Mouse (Mus musculus): Measurements from ENCODE around the gene Lamc2. TPM values are rescaled to one million over a fixed set of nuclear protein-coding genes. Genes with fewer than 3 reads are reported as not detected.

The Lamc2 gene
- total RNA-seq, 1 experiment from 2014 or later: not detected

DNA sequence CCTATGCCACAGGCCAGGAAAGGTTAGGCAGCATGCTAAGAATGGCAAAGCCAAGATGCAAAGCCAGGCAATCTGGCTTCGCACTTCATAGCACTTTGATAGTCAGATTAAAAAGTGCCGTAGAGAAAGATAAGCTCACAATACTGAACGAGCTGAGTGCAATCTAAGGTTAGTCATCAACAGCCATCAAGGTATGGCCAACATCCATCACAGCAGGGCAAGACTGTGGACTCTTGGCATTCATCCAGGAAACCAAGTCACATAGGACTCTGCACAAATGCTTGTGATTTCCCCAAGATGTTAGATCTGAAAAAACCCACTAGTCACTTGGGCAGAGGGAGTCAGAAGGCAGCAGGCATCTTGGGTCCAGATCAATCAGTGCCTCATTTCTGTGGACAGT, 1.8 kb upstream of the Lamc2 start:
- ATAC-seq (replicated peaks; ENCODE audit: insufficient number of reproducible peaks, low FRiP score, low TSS enrichment, poor library complexity, severe bottlenecking): no peak

DNA sequence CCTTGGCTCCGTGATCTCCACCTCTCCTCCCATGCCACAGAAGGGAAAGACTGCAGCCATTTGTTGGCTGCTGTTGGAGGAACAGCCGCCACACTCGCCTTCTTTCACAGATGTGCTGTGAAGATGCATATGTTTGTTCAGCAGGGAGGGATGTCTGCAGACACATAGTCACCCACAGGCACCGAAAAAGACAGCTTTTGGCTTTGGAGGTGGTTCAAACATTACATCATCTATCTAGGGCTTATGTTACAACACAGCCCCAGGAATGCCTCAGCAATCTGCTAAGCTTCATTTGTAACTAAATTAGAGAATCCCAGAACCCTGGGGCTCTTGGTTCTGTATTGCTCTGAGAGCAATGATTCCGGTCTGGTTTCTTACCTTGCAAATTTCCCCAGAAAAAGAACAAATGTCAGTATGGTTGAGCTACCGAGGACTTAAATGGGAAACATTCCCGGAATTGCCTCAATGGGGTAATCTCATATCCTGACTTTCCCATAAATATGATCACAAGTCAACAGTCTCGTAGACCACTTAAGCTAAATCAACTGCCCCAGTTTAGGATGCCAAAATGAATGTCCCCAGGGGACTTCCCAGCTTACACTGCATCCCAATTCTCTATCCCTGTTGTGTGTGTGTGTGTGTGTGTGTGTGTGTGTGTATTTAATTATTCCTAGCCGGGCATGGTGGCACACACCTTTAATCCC, 5.5 kb downstream of the Lamc2 start:
- no peak for ATAC-seq (replicated peaks; ENCODE audit: insufficient number of reproducible peaks, low FRiP score, low TSS enrichment, poor library complexity, severe bottlenecking)

DNA sequence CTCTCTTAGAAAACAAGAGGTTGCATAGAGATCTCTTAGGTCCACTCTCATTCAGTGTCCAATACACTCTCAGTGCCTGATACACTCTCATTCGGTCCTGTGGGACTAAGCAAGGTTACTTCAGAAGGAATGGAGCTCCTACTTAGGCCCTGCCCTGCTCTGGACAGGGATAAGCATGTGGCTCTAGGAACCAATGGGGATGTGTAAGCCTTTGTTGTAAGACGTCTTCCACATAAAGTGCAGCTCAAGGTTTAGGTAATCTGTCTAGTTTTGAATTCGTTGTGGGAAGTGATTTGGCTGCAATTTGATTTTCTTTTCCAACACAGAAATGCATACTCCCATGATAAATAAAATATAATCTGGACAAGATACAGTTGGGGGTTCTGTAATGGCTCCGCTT, 6.1 kb downstream of the Lamc2 start:
- no peak for ATAC-seq (replicated peaks; ENCODE audit: insufficient number of reproducible peaks, low FRiP score, low TSS enrichment, poor library complexity, severe bottlenecking)

DNA sequence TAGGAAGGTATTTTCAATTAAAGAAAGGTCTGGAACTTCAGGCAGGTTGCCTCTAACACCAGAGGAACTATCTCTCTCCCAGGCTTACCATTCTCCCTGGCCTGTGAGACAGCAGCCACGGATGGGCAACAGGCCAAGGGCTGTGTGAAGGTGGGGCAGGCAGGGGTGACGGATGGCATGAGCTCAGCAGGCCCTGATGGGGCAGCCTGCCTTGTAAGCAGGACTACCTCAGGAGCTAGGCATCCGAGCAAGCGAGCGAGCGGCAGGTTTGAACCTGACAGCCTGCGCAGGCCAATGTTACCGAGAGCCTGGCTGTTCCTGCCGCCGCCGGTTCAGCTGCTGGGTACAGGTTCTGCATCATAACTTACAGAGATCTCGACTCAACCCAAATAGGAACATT, 11.4 kb downstream of the Lamc2 start:
- ATAC-seq (replicated peaks; ENCODE audit: insufficient number of reproducible peaks, low FRiP score, low TSS enrichment, poor library complexity, severe bottlenecking): no peak

DNA sequence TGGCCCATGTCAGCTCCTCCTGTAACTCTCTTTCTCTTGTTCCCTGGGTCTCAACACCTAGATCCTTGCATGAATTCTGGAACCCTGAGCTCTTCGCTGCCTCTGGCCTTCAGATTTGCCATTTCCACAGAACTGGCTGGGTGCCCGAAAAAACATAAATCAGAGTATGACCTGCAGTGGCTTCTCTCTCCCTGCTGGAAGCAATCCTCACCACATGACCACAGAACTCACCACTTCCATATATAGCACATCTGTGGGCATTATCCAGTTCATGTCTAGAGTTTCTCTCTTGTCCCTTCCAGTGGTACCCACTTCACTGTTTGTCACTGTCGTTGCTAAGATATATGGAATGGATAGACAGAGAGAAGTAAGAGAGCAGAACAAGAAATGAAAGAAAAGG, 13.0 kb downstream of the Lamc2 start:
- ATAC-seq (replicated peaks; ENCODE audit: insufficient number of reproducible peaks, low FRiP score, low TSS enrichment, poor library complexity, severe bottlenecking): no peak

DNA sequence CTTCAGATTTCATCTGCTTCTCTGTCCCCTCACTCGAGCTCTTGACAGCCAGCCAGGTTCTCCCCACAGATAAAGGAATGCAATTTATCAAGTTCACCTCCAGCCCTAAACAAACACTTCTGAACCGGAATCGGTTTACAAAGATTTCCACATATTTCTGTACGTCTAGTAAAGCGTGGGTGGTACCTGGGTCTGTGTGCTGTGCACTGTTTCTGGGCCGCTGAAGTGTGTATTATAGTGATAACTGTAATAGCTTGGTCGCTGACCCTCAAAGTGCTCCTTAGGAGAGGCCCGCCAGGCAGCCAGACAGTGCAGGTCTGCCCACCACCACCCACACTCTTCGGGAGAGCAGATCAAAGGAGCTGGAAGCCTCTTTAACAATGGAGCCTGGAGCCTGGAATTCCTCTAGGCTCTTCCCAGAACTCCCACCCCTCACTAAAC, 13.9 kb downstream of the Lamc2 start:
- no peak for ATAC-seq (replicated peaks; ENCODE audit: insufficient number of reproducible peaks, low FRiP score, low TSS enrichment, poor library complexity, severe bottlenecking)

DNA sequence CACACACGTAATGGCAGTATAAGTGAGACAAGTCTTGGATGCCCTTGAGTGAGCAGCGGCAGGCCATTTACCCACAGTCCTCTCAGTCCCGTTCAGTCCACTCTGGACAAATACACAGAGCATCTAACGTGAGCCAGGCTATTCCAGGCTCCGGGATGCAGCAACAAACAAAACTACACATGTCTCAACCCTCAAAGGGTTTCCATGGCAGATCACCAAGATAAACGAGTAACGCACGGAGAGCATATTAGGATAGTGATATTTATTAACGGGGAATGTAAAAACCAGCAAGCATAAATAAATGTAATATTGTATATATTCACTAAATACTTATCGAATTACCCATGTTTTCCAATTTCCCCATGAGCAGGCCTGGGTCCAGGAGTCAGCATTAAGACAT, 15.2 kb downstream of the Lamc2 start:
- ATAC-seq (replicated peaks; ENCODE audit: insufficient number of reproducible peaks, low FRiP score, low TSS enrichment, poor library complexity, severe bottlenecking): no peak

DNA sequence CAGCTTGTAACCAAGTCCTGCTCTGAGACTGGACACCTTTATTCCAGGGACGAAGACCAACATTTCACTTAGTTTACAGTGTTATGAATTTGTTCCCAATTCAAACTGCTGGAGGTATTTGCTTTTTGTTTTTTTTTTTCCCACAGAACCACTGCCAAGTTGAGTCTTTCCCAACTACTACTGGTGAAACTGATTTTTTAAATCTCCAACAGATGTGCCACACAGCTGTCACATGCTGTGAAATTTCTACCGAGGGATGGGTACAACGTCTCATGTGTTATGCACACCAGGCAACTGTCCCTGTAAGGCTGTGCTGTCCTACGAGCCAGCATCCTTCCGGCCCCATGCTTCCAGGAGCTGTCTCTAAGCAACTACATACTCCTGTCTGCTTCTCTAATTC, 18.0 kb downstream of the Lamc2 start:
- no peak for ATAC-seq (replicated peaks; ENCODE audit: insufficient number of reproducible peaks, low FRiP score, low TSS enrichment, poor library complexity, severe bottlenecking)

DNA sequence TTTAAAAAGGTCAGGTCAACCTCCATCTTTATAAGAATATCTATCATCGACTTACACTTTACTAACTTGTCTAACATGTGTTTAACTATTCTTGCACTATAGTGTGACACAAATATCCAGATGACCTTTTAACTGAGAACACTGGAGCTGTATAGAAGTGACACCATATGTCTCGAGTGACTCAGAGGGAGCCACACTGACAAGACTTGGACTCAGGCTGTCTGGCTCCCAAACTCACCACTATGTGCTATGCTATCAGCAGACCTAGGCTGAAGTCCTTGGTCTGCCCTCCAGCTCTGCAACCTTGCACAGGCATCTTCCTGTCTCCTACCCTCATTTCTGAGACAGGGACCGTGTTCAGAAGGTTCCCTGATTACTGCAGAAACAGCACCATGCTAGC, 22.4 kb downstream of the Lamc2 start:
- ATAC-seq (replicated peaks; ENCODE audit: insufficient number of reproducible peaks, low FRiP score, low TSS enrichment, poor library complexity, severe bottlenecking): no peak

DNA sequence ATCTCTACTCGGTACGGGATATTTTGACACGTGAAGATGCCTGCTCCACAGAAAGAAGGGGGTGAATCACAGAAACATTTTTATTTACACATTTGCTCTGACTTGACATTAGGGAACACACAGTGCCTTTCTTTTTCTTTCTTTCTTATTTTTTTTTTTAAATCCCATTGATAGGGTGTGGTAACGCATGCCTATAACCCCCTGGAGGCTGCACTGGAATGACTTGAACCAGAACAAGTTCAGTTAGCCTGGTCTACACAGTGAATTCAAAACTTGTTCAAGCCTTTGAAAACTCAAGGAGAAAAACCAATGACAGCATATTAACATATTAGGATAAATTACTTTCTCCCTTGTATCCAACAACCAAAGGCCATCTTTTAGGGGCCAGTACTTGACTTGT, 27.1 kb downstream of the Lamc2 start:
- no peak for ATAC-seq (replicated peaks; ENCODE audit: insufficient number of reproducible peaks, low FRiP score, low TSS enrichment, poor library complexity, severe bottlenecking)

DNA sequence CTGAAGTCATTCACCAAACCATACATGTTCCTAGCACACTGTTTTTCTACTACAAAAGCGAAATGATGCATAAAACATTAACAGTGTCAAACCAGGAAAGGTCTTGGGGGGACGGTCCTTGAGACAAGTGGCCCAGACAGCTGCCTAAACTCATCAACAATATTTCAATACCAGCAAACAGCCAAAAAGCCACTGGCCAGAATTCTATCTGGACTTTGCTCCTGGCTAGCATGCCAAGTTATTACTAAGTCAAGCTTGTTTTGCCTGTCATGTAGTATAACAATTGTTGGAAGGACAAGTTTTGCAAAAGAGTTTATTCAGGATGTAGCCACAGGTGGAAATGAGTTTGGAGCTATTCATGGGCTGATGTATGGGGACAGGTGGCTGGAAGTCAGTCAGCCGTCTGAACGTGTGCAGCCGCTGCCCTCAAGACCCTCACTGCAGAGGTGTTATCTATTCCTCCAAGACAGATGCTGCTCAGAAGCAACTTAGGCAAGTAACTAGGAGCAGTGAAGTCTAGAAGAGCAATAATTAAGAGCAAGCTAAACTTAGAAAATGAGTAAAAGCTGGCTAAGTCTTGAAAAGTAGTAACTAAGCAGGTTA, 29.1 kb downstream of the Lamc2 start:
- no peak for ATAC-seq (replicated peaks; ENCODE audit: insufficient number of reproducible peaks, low FRiP score, low TSS enrichment, poor library complexity, severe bottlenecking)

DNA sequence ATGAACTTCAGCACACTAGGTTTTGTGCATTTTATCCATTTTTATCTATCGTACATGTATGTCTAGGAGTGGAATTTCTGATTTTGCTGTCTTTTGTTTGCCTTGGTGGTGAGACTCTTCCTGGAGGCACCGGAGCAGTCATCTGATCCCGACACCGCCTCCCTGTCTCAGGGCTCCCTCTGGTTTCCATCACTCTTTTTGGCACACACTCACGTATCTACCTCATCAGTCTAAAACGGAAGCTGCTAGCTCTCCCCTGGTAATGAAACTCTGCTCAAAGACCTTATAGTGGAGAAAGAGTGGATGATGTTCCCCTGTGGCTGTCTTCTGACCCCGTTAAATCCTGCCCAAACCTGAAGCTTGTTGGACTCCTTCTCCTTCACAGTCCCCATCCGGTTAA, 30.9 kb downstream of the Lamc2 start:
- ATAC-seq (replicated peaks; ENCODE audit: insufficient number of reproducible peaks, low FRiP score, low TSS enrichment, poor library complexity, severe bottlenecking): no peak

DNA sequence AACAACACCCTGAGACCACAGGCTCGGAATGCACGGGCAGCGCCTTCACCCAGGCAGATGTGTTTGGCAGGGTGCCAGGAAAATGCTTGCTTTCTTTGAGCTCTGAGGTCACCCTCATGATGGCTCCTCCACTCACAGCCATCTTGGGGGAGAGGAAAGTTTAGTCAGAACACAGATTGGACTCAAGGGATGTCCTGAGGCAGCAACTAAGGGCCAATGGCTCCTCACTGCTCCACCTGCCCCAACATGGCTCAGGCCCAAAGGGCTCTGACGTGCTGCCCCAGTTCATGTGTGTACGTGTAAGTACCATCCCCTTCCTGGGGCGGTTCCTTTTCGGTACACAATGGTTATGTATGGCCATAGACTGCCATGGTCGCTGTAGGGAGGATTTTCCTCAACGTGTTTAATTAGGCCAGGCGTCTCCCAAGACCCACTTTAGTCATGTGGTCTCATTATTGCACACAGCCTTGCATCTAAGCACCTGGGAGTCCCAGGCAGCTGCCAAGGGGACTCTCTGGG, 32.6 kb downstream of the Lamc2 start:
- ATAC-seq (replicated peaks; ENCODE audit: insufficient number of reproducible peaks, low FRiP score, low TSS enrichment, poor library complexity, severe bottlenecking): no peak

DNA sequence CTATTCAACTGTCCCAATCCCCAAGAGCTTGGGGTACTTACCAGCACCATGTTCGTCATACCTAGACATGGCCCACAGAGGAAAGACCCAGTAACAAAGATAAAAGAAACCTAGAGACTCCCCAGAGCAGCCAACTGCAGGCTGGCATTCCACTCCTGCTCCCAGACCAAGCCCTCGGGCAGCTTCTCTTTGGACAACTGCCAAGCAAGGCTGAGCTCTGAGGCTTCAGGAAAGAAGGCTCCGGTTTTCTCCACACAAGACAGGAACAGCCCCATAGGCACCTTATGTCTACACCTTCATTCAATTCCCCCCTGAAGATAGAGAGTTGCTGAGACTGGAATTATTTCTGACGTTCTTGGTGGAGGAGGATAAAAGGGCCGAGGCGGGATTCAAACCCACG, 33.7 kb downstream of the Lamc2 start:
- ATAC-seq (replicated peaks; ENCODE audit: insufficient number of reproducible peaks, low FRiP score, low TSS enrichment, poor library complexity, severe bottlenecking): no peak

DNA sequence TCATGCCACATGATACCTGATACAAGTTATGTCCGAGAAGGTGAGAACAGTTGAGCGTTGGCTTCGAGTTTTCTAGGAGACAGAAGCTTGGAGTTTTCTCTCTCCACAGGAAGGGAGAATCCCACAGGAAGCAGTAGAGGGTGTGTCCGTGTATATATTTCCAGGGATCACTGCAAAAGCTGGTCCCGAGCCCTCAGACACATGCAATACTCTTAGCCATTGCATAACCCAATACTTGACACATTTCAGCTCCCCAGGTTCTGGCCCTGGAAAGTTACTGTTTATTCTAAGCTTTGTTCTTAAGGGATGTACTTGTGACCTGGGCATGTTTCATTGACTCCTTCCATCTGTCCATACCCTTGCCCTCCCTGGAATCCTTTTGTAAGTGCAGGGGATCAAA, 40.5 kb downstream of the Lamc2 start:
- ATAC-seq (replicated peaks; ENCODE audit: insufficient number of reproducible peaks, low FRiP score, low TSS enrichment, poor library complexity, severe bottlenecking): no peak

DNA sequence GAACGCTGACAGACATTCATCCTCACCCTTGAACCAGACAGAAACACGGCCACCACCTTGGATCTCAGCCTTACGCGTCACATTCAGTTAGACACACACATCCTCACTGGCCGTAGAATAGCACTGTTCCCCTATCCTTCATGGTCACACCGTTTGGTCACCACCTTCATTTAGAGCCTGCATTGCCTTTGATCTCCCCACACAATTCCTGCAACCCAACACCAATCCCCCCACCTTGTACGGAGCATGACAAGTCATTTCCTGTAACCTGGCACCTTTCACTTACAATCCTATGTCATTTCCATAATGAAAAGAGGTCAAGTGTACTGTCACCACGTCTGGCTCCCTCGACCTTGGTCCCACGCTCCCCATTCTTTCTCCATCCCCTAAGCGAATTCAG, 42.2 kb downstream of the Lamc2 start:
- no peak for ATAC-seq (replicated peaks; ENCODE audit: insufficient number of reproducible peaks, low FRiP score, low TSS enrichment, poor library complexity, severe bottlenecking)

DNA sequence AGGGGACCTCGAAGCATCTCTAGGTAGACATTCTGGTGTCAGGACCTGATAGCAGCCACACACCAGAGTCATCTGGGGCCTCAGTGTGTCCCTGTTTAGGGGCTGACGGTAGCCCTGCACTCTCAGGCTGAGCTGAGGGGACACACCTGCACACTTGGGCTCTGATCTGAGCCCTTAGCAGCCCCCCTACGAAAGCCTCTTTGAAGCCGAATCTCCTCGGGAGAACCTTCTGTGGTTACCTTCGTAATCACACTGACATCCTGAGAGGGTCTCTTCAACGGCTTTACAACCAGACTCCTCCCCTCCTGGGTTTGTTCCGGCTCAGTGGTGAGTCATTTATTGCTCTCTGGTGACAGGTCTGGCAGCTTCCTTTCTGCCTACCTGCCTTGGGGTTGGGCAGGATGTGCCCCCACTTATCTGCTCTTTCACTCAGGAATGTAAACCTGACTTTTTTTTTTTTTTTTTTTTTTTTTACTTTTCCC, 45.5 kb downstream of the Lamc2 start:
- ATAC-seq (replicated peaks; ENCODE audit: insufficient number of reproducible peaks, low FRiP score, low TSS enrichment, poor library complexity, severe bottlenecking): no peak

DNA sequence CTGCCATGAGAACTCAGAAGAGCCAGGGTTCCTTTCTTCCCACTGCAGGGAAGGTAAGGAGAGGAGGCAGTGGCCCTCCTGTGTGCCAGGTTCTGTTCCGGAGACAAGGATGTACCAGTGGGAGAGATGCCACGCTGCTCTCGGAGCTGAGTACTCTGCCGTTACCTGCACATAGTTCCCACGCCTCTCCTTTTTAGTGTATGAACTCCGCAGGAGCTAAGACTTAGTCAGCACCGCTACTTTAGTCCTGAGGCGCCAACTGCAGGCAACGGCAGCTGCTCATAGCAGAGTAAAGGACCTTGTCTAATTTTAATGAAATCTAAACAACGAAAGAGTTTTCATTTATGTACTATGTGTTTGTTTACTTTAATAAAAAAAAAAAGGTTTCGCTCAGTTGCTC, 46.0 kb downstream of the Lamc2 start:
- ATAC-seq (replicated peaks; ENCODE audit: insufficient number of reproducible peaks, low FRiP score, low TSS enrichment, poor library complexity, severe bottlenecking): no peak

DNA sequence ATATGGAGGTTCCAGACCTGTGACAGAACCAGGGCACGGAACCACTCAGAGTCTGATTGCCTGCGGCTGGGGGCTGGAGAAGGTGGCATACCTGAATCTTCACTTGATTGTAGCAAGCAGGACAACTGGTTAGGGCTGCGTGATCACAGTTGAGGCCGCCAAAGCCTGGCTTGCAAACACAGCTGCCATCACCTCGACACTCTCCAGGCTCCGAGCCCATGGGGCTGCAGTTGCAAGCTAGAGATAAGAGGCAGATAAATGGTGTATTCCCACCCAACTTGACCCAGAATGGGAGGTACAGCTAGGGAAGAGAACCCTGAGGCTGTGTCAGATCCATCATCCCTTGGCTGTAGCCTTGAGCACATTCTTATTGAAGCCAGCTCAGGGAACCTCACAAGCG, 46.6 kb downstream of the Lamc2 start:
- no peak for ATAC-seq (replicated peaks; ENCODE audit: insufficient number of reproducible peaks, low FRiP score, low TSS enrichment, poor library complexity, severe bottlenecking)

DNA sequence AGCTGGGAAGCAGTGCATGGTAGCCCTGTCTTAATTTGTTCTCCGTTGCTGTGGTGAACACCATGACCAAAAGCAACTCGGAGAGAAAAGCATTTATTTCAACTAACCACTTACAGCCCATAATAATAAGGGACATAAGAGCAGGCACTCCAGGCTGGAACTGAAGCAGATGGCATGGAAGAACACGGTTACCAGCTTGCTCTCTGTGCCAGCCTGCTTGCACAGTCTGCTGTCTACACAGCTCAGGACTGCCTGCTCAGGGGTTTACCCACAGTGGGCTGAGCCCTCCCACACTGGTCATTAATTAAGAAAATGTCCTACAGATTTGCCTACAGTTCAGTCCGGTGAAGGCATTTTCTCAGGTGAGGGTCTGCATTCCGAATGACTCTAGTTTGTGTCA, 47.8 kb downstream of the Lamc2 start:
- ATAC-seq (replicated peaks; ENCODE audit: insufficient number of reproducible peaks, low FRiP score, low TSS enrichment, poor library complexity, severe bottlenecking): no peak

All from monocyte, adult 5-6 weeks (primary cell).